Mouse (Mus musculus) bone marrow macrophage, adult 2 months (primary cell): ENCODE data around the gene Rabep1. TPM values are rescaled to one million over a fixed set of nuclear protein-coding genes. Genes with fewer than 3 reads are reported as not detected.
"Not testable (repeated sequence)": the region's sequence is repeated elsewhere in the genome, so short reads cannot be mapped to it uniquely, and the experiment has no call there.

Experiments used
- H3K27ac ChIP-seq: 2 replicates; pipeline ENCODE4 v1.5.1; 2012; ENCODE audit warnings: low read depth, low read length; ENCODE audit not compliant: insufficient read depth
- H3K4me1 ChIP-seq: 2 replicates; pipeline ENCODE4 v1.6.1; 2012; ENCODE audit warnings: low read length; ENCODE audit not compliant: control insufficient read depth, insufficient read depth
- H3K4me3 ChIP-seq: 2 replicates; pipeline ENCODE4 v1.5.1; 2012; ENCODE audit warnings: mild to moderate bottlenecking, low read length, moderate library complexity; ENCODE audit not compliant: insufficient read depth
- CTCF ChIP-seq: IDR thresholded peaks from 2 replicates; pipeline ENCODE4 v1.5.1; 2012; ENCODE audit warnings: low read depth, mild to moderate bottlenecking, low read length, moderate library complexity
- POLR2A ChIP-seq: IDR thresholded peaks from 2 replicates; pipeline ENCODE4 v1.6.1; 2012; ENCODE audit warnings: mild to moderate bottlenecking, low read depth, low read length, borderline replicate concordance
- polyA plus RNA-seq: library from polyadenylated mRNA; stranded (reverse); fragments of >200 nt; gene quantifications from 2 replicates; pipeline ENCODE4 v1.2.4, GENCODE M21; 2012; ENCODE audit not compliant: missing spikeins, insufficient read depth, insufficient read length

Gene Rabep1
- polyA plus RNA-seq, 1 experiment: 51.8 TPM

DNA sequence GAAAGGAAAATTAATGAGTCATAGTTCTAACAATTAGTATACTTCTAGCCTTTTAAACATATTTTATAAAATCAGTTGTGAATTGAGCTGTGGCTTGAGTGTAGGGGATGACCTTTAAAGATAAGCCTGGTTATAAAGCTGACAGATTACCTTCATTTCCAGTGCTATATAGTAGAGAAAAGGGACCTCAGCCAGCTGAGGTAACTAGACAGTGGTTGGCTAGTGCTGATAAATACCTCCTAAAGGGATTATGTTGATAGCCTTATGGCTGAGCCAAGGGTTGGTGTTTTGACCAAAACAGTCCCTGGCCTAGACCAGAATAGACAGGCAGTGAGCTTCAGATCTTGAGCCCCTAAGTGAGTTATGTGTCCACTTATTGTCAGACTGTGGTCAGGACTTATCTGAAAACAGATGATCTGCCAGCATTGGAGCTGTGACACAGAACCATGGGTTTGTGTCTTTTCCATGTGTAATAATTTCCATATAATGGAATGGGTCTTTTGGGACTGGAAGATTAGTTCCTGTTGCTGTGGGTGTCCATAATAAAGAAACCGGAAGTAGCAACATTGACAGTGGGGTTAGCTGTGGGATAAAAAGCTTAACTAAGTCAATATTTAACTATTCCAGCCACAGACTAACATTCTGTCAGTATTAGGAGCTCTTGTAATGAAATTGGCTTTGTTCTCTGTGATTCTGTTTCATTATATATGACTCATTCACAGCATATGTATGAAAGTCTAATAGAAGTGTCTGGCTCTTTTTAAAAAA lies 29.5 kb downstream of the Rabep1 start:
- TF ChIP-seq POLR2A (no peak), CTCF (no peak)
- Histone ChIP-seq H3K4me1 (peaks cover 40% of the 10 kb centered on the region), H3K4me3 (no peak overlapping the region), H3K27ac (peak overlapping the region; percentile 53)

DNA sequence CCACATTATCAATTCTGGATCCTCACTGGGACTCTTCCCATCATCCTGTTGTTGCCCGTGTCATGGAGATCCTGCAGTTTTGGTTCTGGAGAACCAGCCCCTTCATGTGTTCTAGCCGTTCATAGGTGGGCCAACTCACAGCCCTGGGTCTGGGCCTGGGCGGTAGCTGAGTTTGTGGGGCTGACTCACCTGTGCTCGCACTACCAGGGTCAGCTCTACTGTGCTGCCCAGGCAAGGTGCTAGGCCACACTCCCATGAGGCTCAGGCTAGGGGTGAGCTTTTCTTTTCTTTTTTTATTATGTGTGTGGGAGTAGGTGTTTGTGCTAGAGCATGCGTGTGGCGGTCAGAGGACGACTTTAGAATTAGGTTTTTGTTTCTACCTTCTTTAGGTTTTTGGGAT lies 33.1 kb downstream of the Rabep1 start:
- no peak overlapping the region for H3K4me3 ChIP-seq
- no peak overlapping the region for H3K27ac ChIP-seq
- no peak for TF ChIP-seq POLR2A
- H3K4me1 ChIP-seq: peaks cover 17% of the 10 kb centered on the region

DNA sequence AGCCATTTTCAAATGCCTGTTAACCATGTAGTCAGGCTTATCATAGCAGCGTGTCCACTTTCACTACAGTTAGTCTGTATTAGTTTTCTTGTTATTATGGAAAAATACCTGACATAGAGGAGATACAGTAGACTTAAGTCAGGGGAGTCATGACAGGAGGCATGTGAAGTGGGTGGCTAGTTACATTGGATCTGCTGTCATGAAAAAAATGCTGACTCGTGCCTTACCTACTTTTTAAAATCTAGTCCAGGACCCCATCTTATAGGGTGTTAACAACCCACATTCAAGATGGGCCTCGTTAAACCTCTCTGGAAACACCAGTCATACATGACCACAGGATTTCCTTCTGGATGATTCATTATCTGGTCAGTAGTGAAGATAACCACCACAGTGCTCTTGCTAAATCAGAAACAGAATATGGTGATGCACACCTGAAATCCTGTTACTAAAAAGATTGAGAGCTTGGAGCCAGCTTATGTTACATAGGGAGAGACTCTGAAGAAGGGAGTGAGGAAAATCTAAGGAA lies 38.4 kb downstream of the Rabep1 start:
- peaks cover 19% of the 10 kb centered on the region for H3K4me1 ChIP-seq
- no peak overlapping the region for H3K4me3 ChIP-seq
- H3K27ac ChIP-seq: no peak overlapping the region
- no peak for TF ChIP-seq CTCF
- no peak for TF ChIP-seq POLR2A

DNA sequence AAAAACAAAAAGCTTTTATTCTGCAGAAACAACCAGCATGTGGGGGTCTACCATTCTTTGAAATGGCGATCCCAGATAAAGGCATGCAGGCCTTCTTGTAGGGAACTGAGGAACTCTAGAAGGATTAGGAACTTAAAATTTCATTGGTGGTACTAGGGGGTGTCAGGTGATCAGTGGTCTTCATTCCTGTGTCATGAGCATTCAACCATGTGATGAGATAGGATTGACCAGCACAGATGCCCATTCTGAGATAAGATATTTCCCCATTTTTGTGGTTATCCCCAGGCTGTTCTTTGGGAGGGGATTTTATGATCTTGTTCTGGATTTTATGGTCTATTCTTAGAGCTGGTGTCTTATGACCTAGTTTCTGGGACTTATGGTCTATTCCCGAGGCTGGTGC lies 46.1 kb downstream of the Rabep1 start:
- no peak overlapping the region for H3K4me3 ChIP-seq
- peaks cover 27% of the 10 kb centered on the region for H3K4me1 ChIP-seq
- H3K27ac ChIP-seq: peak overlapping the region; percentile 99
- TF ChIP-seq CTCF (no peak), POLR2A (no peak)

DNA sequence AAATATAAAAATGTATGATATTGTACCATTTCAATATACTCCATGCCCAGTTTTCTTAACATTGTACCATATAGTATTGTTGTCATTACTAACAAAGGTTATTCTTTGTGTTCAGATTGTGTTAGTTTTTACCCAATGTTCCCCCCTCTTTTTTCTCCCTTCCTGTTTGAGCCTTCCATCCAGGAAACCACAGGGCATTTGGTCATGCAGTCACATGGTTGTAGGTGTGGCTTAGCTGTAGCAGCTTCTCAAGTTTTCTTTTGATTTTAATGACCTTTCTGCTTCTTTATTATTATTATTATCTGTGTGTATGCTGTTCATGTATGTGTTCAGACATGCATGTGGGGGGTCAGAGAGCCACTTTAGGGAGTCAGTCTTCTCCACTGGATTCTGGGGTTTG lies 47.0 kb downstream of the Rabep1 start:
- H3K4me3 ChIP-seq: no peak overlapping the region
- peaks cover 30% of the 10 kb centered on the region for H3K4me1 ChIP-seq
- H3K27ac ChIP-seq: peak overlapping the region; percentile 99
- TF ChIP-seq POLR2A: no peak
- TF ChIP-seq CTCF: no peak

DNA sequence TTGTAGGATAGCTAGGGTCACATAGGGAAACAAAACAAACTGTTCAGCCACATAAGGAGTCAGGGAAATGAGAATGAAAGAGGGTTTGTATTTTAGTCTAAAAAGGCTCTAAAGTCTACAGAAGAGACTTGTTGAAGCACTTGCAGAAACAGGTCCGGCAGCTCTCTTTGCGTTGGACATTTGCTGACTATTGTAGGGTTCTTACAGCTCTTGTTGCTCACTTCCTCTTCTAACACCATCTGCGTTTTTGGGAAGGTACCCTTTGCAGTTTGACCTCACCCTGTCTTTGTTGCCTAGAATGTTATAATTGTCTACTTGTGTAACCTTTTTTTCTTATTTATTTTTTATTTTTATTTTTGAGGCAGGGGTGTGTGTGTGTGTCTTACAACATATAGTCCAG lies 53.1 kb downstream of the Rabep1 start:
- peak overlapping the region; percentile 95 for H3K27ac ChIP-seq
- no peak overlapping the region for H3K4me3 ChIP-seq
- TF ChIP-seq CTCF (no peak), POLR2A (no peak)
- H3K4me1 ChIP-seq: peaks cover 27% of the 10 kb centered on the region

DNA sequence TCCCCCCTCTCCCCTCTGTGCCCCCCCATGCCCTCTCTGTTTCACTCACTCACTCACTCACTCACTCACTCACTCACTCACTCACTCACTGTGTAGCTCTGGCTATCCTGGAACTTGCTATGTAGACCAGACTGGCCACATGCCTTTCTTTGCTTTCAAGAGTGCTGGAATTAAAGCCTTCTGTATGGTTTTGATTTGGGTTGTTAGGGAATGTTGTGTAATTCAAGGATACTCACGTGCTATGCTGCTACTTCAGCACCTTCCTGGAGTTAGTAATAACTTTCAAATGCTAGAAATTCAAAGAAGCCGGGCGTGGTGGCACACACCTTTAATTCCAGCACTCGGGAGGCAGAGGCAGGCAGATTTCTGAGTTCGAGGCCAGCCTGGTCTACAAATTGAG lies 53.6 kb downstream of the Rabep1 start:
- Histone ChIP-seq H3K27ac (peak overlapping the region; percentile 95), H3K4me1 (peaks cover 26% of the 10 kb centered on the region)
- not testable (repeated sequence) for H3K4me3 ChIP-seq

DNA sequence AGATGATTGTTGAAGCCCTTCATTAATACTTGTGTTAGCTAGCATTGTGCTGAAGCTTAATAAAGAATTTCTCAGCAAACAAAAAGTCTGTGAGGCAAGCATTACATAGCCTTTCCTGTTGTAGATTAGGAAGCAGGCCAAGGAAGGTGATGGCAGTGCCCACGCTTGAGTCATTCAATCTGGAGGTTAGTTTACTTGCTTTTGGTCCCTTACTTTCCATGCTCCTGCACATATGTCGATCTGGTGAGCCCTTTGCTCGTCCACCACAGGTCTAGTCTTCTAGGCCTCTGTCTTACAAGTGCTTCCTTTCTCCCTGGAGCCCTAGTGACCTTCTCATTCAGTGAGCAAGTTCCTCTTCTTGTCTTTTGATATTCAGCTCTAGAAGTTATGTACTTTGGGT lies 62.1 kb downstream of the Rabep1 start:
- H3K4me3 ChIP-seq: no peak overlapping the region
- TF ChIP-seq CTCF: no peak
- no peak for TF ChIP-seq POLR2A
- peak overlapping the region; percentile 54 for H3K27ac ChIP-seq
- H3K4me1 ChIP-seq: peaks cover 19% of the 10 kb centered on the region

DNA sequence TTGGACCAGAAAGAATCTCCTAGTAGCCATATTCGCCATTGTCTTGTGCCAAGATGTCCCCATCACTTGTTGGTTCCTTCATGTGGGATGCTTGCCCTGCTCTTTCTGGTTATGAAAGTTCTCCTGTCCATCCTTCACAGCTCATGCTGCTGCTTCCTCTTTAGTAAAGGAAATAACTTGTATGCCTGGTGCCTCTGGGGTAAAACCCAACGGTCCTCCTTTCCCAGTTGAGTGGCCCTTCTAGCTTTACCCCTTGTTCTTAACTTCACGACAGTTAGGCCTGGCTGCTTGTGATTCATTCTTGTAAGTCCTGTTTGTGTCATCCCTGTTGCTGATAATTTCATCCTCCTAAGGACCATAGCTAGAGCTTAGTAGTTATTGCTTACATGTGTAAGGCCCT lies 66.7 kb downstream of the Rabep1 start:
- no peak overlapping the region for H3K4me3 ChIP-seq
- H3K27ac ChIP-seq: no peak overlapping the region
- peaks cover 18% of the 10 kb centered on the region for H3K4me1 ChIP-seq
- TF ChIP-seq POLR2A: no peak
- no peak for TF ChIP-seq CTCF

DNA sequence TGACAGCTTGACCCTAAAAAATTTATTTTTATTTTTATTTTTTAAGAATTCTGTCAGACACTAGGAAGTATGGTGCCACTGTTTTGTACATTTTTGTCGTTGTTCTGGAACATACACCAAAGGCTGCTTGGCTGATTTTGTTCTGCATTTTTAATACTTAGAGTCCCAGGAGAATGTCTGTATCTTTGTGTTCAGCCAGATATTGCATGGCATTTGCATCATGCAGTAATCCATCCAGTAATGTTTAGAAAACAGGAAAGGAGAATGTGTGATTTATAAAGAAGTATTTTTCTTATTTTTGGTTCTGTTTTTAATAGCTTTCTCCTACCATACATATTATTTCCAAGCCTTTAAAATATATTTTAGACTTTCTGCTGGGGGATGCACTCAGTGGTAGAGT lies 67.3 kb downstream of the Rabep1 start:
- Histone ChIP-seq H3K27ac (no peak overlapping the region), H3K4me1 (peaks cover 21% of the 10 kb centered on the region), H3K4me3 (no peak overlapping the region)
- TF ChIP-seq CTCF (no peak), POLR2A (no peak)
